Mouse (Mus musculus): ENCODE data around the gene Kif1bp. TPM values are rescaled to one million over a fixed set of nuclear protein-coding genes. Genes with fewer than 3 reads are reported as not detected.

Gene Kif1bp
- polyA plus RNA-seq, 2 experiments, result 36.1 to 44.6 TPM

DNA sequence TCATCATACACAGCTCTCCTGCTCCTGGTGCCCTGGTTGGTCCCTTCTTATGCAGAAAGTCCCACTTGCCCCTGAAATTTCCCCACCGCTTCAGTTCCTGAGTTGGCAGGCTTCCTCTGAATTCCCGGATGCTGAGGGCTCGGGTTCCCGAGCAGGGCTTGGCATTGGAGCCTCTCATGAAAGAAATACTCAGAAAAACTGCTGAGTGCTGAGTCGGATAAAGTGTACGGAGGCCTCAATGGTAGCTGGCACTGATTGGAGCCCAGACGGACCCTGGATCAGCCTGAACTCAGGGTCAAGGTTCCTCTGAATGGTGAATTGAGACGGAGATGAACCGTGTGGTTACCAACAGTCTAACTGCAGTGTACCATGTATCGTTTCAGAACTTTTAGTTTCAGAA lies 31.8 kb downstream of the Kif1bp start:
- H3K9me3 ChIP-seq (ENCODE audit: control insufficient read depth, low read length), result no peaks in the 10 kb centered on the region
- no peak for TF ChIP-seq POLR2A (IDR thresholded peaks at IDR 0.05; ENCODE audit: borderline replicate concordance, extremely low read depth, insufficient read depth, insufficient read length)
- no peak overlapping the region for H3K4me2 ChIP-seq (replicated peaks; ENCODE audit: low read depth, low read length, severe bottlenecking)
- no peak for ATAC-seq (ENCODE audit: low FRiP score, low read depth)
- no peak overlapping the region for H3K4me3 ChIP-seq (replicated peaks; ENCODE audit: low read length)
- no peak overlapping the region for H3K27ac ChIP-seq (replicated peaks; ENCODE audit: low read depth, low read length)
- no peak overlapping the region for H3K9ac ChIP-seq (ENCODE audit: low read depth, low read length, severe bottlenecking)
- WGBS, result 79% methylated on average over 10 of the region's 10 CpGs
- no peaks in the 10 kb centered on the region for H3K27me3 ChIP-seq (ENCODE audit: control insufficient read depth, insufficient read depth, low read length)
- no peaks in the 10 kb centered on the region for H3K36me3 ChIP-seq (ENCODE audit: control insufficient read depth, insufficient read depth, low read length)
- DNase-seq (ENCODE audit: low spot score), result no peak
- no peaks in the 10 kb centered on the region for H3K4me1 ChIP-seq (ENCODE audit: control insufficient read depth, insufficient read depth, low read length)

DNA sequence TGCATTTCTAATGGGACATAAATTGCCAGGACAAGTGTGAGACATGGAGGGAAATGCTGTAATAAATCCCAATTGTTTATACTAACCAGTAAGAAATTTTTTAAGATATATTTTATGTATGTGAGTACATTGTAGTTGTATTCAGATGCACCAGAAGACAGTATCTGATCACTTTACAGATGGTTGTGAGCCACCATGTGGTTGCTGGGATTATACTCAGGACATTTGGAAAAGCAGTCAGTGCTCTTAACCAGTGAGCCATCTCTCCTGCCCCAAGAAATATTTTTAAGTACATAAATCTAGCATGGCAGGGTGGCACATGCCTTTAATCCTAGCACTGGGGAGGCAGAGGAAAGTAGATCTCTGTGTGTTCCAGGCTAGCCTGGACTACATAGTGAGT lies 32.5 kb downstream of the Kif1bp start:
- TF ChIP-seq POLR2A (IDR thresholded peaks at IDR 0.05; ENCODE audit: borderline replicate concordance, extremely low read depth, insufficient read depth, insufficient read length), result no peak
- no peaks in the 10 kb centered on the region for H3K36me3 ChIP-seq (ENCODE audit: control insufficient read depth, insufficient read depth, low read length)

DNA sequence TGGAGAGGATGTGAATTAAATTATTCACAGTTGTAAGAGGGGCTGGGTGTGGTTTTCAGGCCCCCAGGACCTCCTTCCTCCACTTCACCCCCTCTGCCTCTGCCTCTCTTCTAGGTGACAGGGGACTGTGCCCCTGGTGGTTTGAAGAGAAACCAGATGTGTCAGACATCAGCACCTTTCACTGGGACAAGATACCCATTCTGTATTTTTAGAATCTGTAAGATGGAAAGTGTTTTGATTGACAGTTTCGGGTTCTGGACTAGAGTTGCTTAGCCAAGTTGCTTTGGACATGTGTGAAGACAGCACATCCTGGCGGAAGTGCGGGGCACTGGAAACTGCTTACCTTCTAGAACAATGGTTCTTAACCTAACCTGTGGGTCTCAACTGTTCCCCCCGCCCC lies 33.9 kb downstream of the Kif1bp start:
- H3K4me2 ChIP-seq (replicated peaks; ENCODE audit: low read depth, low read length, severe bottlenecking), result no peak overlapping the region
- H3K4me1 ChIP-seq (ENCODE audit: control insufficient read depth, insufficient read depth, low read length), result no peaks in the 10 kb centered on the region
- H3K9me3 ChIP-seq (ENCODE audit: control insufficient read depth, low read length), result no peaks in the 10 kb centered on the region
- ATAC-seq (ENCODE audit: low FRiP score, low read depth), result no peak
- no peak overlapping the region for H3K4me3 ChIP-seq (replicated peaks; ENCODE audit: low read length)
- WGBS, result 86% methylated on average over 4 of the region's 4 CpGs
- H3K9ac ChIP-seq (ENCODE audit: low read depth, low read length, severe bottlenecking), result no peak overlapping the region
- no peak for TF ChIP-seq POLR2A (IDR thresholded peaks at IDR 0.05; ENCODE audit: borderline replicate concordance, extremely low read depth, insufficient read depth, insufficient read length)
- no peak for DNase-seq (ENCODE audit: low spot score)
- no peak overlapping the region for H3K27ac ChIP-seq (replicated peaks; ENCODE audit: low read depth, low read length)
- no peaks in the 10 kb centered on the region for H3K36me3 ChIP-seq (ENCODE audit: control insufficient read depth, insufficient read depth, low read length)
- no peaks in the 10 kb centered on the region for H3K27me3 ChIP-seq (ENCODE audit: control insufficient read depth, insufficient read depth, low read length)

More for the DNA sequence above, 32.5 kb downstream of the Kif1bp start:
- DNase-seq (ENCODE audit: low spot score) (no peak), ATAC-seq (ENCODE audit: low FRiP score, low read depth) (no peak)
- no peak overlapping the region for H3K27ac ChIP-seq (replicated peaks; ENCODE audit: low read depth, low read length)
- no peaks in the 10 kb centered on the region for H3K27me3 ChIP-seq (ENCODE audit: control insufficient read depth, insufficient read depth, low read length)
- H3K9me3 ChIP-seq (ENCODE audit: control insufficient read depth, low read length), result no peaks in the 10 kb centered on the region
- H3K9ac ChIP-seq (ENCODE audit: low read depth, low read length, severe bottlenecking), result no peak overlapping the region
- no peak overlapping the region for H3K4me2 ChIP-seq (replicated peaks; ENCODE audit: low read depth, low read length, severe bottlenecking)
- no peaks in the 10 kb centered on the region for H3K4me1 ChIP-seq (ENCODE audit: control insufficient read depth, insufficient read depth, low read length)
- no peak overlapping the region for H3K4me3 ChIP-seq (replicated peaks; ENCODE audit: low read length)

DNA sequence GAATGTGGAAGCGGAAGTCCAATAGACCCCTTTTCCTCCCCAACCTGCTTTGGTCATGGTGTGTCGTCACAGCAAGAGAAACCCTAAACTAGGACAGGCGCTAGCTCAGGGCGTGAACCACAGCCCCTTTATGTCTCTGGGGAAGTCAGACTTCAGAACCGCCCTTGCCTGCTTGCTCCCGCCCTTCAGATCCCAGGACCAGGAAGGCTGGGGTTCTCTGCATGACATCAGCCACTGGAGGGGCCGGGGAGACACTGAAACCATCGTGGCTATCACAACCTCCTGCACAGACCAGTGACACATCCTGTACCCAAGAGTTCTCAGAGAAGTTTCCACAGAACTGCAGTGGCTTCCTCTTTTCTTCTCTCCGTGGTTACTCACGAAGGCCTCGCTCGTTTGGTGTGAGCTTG lies 34.9 kb downstream of the Kif1bp start:
- no peak for TF ChIP-seq POLR2A (IDR thresholded peaks at IDR 0.05; ENCODE audit: borderline replicate concordance, extremely low read depth, insufficient read depth, insufficient read length)
- Histone ChIP-seq H3K9me3 (ENCODE audit: control insufficient read depth, low read length) (no peaks in the 10 kb centered on the region), H3K4me2 (replicated peaks; ENCODE audit: low read depth, low read length, severe bottlenecking) (no peak overlapping the region), H3K36me3 (ENCODE audit: control insufficient read depth, insufficient read depth, low read length) (no peaks in the 10 kb centered on the region), H3K4me3 (replicated peaks; ENCODE audit: low read length) (no peak overlapping the region), H3K4me1 (ENCODE audit: control insufficient read depth, insufficient read depth, low read length) (no peaks in the 10 kb centered on the region), H3K9ac (ENCODE audit: low read depth, low read length, severe bottlenecking) (no peak overlapping the region), H3K27me3 (ENCODE audit: control insufficient read depth, insufficient read depth, low read length) (no peaks in the 10 kb centered on the region), H3K27ac (replicated peaks; ENCODE audit: low read depth, low read length) (no peak overlapping the region)
- DNase-seq (ENCODE audit: low spot score) (no peak), ATAC-seq (ENCODE audit: low FRiP score, low read depth) (no peak)
- WGBS, result 75% methylated on average over 12 of the region's 12 CpGs

DNA sequence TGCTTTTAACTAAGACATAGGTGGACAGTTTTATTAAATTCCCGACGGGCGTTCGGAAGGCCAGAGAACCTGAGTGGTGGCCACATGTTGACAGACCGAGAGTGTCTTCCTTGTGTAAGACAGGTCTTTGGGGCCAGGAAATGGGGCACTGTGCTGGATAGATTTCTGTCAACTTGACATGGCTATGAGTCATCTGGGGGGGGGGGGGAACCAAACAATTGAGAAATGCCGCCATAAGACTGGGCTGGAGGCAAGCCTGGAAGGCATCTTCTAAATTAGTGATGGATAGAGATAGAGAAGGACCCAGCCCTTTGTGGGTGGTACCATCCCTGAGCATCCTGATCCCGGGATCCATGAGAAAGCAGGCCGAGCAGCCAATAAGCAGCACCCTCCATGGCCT lies 35.3 kb downstream of the Kif1bp start:
- no peak for ATAC-seq (ENCODE audit: low FRiP score, low read depth)
- Histone ChIP-seq H3K9me3 (ENCODE audit: control insufficient read depth, low read length) (no peaks in the 10 kb centered on the region), H3K4me1 (ENCODE audit: control insufficient read depth, insufficient read depth, low read length) (no peaks in the 10 kb centered on the region), H3K4me2 (replicated peaks; ENCODE audit: low read depth, low read length, severe bottlenecking) (no peak overlapping the region), H3K27me3 (ENCODE audit: control insufficient read depth, insufficient read depth, low read length) (no peaks in the 10 kb centered on the region), H3K9ac (ENCODE audit: low read depth, low read length, severe bottlenecking) (no peak overlapping the region), H3K4me3 (replicated peaks; ENCODE audit: low read length) (no peak overlapping the region), H3K27ac (replicated peaks; ENCODE audit: low read depth, low read length) (no peak overlapping the region), H3K36me3 (ENCODE audit: control insufficient read depth, insufficient read depth, low read length) (no peaks in the 10 kb centered on the region)
- WGBS, result 95% methylated on average over 8 of the region's 8 CpGs
- TF ChIP-seq POLR2A (IDR thresholded peaks at IDR 0.05; ENCODE audit: borderline replicate concordance, extremely low read depth, insufficient read depth, insufficient read length), result no peak
- DNase-seq (ENCODE audit: low spot score), result no peak

DNA sequence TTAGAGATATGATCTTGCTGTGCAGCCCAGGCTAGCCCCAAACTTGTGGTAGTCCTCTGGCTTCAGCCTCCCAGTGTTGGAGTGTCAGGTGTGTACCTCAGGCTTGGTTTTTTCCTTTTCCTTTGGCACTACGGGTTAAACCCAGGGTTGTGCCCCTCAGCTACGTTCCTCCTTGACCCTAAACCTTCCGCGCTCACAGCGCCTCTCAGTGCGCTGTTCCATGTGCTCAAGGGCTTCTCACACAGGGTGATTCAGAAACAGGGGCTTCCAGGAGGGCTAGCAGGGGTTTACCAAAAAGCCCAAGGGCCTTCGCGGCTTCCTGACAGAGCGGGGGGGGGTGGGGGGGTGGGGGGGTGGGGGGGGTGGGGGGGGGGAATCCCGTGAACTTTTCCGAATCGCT lies 35.8 kb downstream of the Kif1bp start:
- Histone ChIP-seq H3K9me3 (ENCODE audit: control insufficient read depth, low read length) (no peaks in the 10 kb centered on the region), H3K4me3 (replicated peaks; ENCODE audit: low read length) (no peak overlapping the region), H3K36me3 (ENCODE audit: control insufficient read depth, insufficient read depth, low read length) (no peaks in the 10 kb centered on the region), H3K4me1 (ENCODE audit: control insufficient read depth, insufficient read depth, low read length) (no peaks in the 10 kb centered on the region), H3K4me2 (replicated peaks; ENCODE audit: low read depth, low read length, severe bottlenecking) (no peak overlapping the region), H3K9ac (ENCODE audit: low read depth, low read length, severe bottlenecking) (no peak overlapping the region), H3K27ac (replicated peaks; ENCODE audit: low read depth, low read length) (no peak overlapping the region), H3K27me3 (ENCODE audit: control insufficient read depth, insufficient read depth, low read length) (no peaks in the 10 kb centered on the region)
- ATAC-seq (ENCODE audit: low FRiP score, low read depth) (no peak), DNase-seq (ENCODE audit: low spot score) (no peak)
- 96% methylated on average over 8 of the region's 12 CpGs for WGBS
- TF ChIP-seq POLR2A (IDR thresholded peaks at IDR 0.05; ENCODE audit: borderline replicate concordance, extremely low read depth, insufficient read depth, insufficient read length), result no peak

All from limb, embryonic 14.5 days (tissue).